Mouse (Mus musculus) embryonic facial prominence, embryonic 13.5 days (tissue): Measurements from ENCODE around the gene Igsf1. TPM values are rescaled to one million over a fixed set of nuclear protein-coding genes. Genes with fewer than 3 reads are reported as not detected.
A peak's percentile ranks its signal among the peaks of the same experiment; 100 is the strongest.

ENCODE experiments used
- ATAC-seq: fragments of 200-750 bp; cut with Nextera tagmentation; 2 replicates; pipeline ENCODE4 v1.8.0; 2017; ENCODE audit warnings: low read depth; ENCODE audit not compliant: insufficient number of reproducible peaks, insufficient read depth, low FRiP score, low TSS enrichment
- H3K27ac ChIP-seq: fragments of 300-500 bp; sonication (generic); 2 replicates; pipeline ENCODE4 v1.5.1; 2015; ENCODE audit warnings: moderate library complexity, mild to moderate bottlenecking, inconsistent platforms
- H3K27me3 ChIP-seq: fragments of 300-500 bp; sonication (generic); 2 replicates; pipeline ENCODE4 v1.6.1; 2015; ENCODE audit warnings: mild to moderate bottlenecking, inconsistent platforms
- H3K36me3 ChIP-seq: fragments of 300-500 bp; sonication (generic); 2 replicates; pipeline ENCODE4 v1.6.1; 2015; ENCODE audit warnings: mild to moderate bottlenecking, inconsistent platforms
- H3K4me1 ChIP-seq: fragments of 300-500 bp; sonication (generic); 2 replicates; pipeline ENCODE4 v1.6.1; 2015; ENCODE audit warnings: inconsistent platforms
- H3K4me2 ChIP-seq: fragments of 300-500 bp; sonication (generic); 2 replicates; pipeline ENCODE4 v1.6.1; 2015; ENCODE audit warnings: moderate library complexity, mild to moderate bottlenecking, inconsistent platforms
- H3K4me3 ChIP-seq: fragments of 300-500 bp; sonication (generic); 2 replicates; pipeline ENCODE4 v1.5.1; 2015; ENCODE audit warnings: mild to moderate bottlenecking, inconsistent platforms
- H3K9ac ChIP-seq: fragments of 300-500 bp; sonication (generic); 2 replicates; pipeline ENCODE4 v1.6.1; 2015; ENCODE audit warnings: mild to moderate bottlenecking, inconsistent platforms
- H3K9me3 ChIP-seq: fragments of 300-500 bp; sonication (generic); 2 replicates; pipeline ENCODE4 v1.6.1; 2016; ENCODE audit warnings: inconsistent platforms
- WGBS: fragments of 180-500 bp; shearing (Covaris S2); methylation state at CpG from one replicate; pipeline ENCODE4 v1.1.7; 2015; ENCODE audit warnings: mixed read lengths; 5-methylcytosine and 5-hydroxymethylcytosine counted together
- polyA plus RNA-seq: library from polyadenylated mRNA; unstranded; fragments of >200 nt; fragmentation: Nextera tagmentation; extraction: Ambion mirVana; gene quantifications from 2 replicates; pipeline ENCODE4 v1.2.1, GENCODE M21; 2015

The Igsf1 gene
- polyA plus RNA-seq, result 1.9 and 2.1 TPM in 2 replicates

GRCm38 (mm10) chrX:49797213-49798019 is at the start of gene Igsf1:
Igsf1 (minus strand) TSS chrX:49797749.
- Histone ChIP-seq H3K9ac (0 out of 2 replicates have a peak within 1 kb of the TSS, but pooled peaks have one; percentile 46), H3K27ac (no peak within 1 kb of the TSS), H3K27me3 (no peaks in the 10 kb centered on the region), H3K4me3 (peak within 1 kb of the TSS; percentile 38), H3K36me3 (no peaks in the 10 kb centered on the region), H3K9me3 (no peaks in the 10 kb centered on the region), H3K4me1 (no peaks in the 10 kb centered on the region), H3K4me2 (peak within 1 kb of the TSS; percentile 59)
- WGBS, result 29% methylated on average over 28 of the region's 28 CpGs
- peak; percentile 74; the same call in 1 of the 2 replicates for ATAC-seq

GRCm38 (mm10) chrX:49770828-49771227 is 26.7 kb downstream of the Igsf1 start:
- H3K27me3 ChIP-seq, result no peaks in the 10 kb centered on the region
- H3K36me3 ChIP-seq, result no peaks in the 10 kb centered on the region
- no peak for ATAC-seq
- H3K4me3 ChIP-seq, result no peak overlapping the region
- 15% methylated on average over 2 of the region's 2 CpGs for WGBS
- no peak overlapping the region for H3K4me2 ChIP-seq
- H3K27ac ChIP-seq, result no peak overlapping the region
- no peak overlapping the region for H3K9ac ChIP-seq
- H3K9me3 ChIP-seq, result no peaks in the 10 kb centered on the region
- no peaks in the 10 kb centered on the region for H3K4me1 ChIP-seq

GRCm38 (mm10) chrX:49745192-49745591 is 52.4 kb downstream of the Igsf1 start:
- no peak overlapping the region for H3K4me2 ChIP-seq
- no peak for ATAC-seq
- no peaks in the 10 kb centered on the region for H3K4me1 ChIP-seq
- H3K27me3 ChIP-seq, result no peaks in the 10 kb centered on the region
- WGBS, result 50% methylated on average over 5 of the region's 5 CpGs
- H3K9me3 ChIP-seq, result no peaks in the 10 kb centered on the region
- H3K36me3 ChIP-seq, result no peaks in the 10 kb centered on the region
- no peak overlapping the region for H3K4me3 ChIP-seq
- no peak overlapping the region for H3K27ac ChIP-seq
- H3K9ac ChIP-seq, result no peak overlapping the region

- Histone ChIP-seq H3K27me3 (no peaks in the 10 kb centered on the region), H3K9ac (no peak within 1 kb of the TSS), H3K9me3 (no peaks in the 10 kb centered on the region), H3K36me3 (no peaks in the 10 kb centered on the region), H3K4me2 (no peak within 1 kb of the TSS), H3K27ac (no peak within 1 kb of the TSS), H3K4me3 (no peak within 1 kb of the TSS), H3K4me1 (no peaks in the 10 kb centered on the region)
- ATAC-seq, result no peak
- 82% methylated on average over 2 of the region's 2 CpGs for WGBS
These were observed 62.6 kb downstream of the Igsf1 start, which contains the start of gene Olfr1321 for GRCm38 (mm10) chrX:49734959-49735358. Olfr1321 (minus strand) TSS chrX:49735059.

Other genes with a start within 250 kb of the Igsf1 start
- not detected in 2 replicates for gene Olfr1320, start 125.4 kb downstream of the Igsf1 start, polyA plus RNA-seq
- not detected in 2 replicates for gene Olfr1321, start 62.7 kb downstream of the Igsf1 start, polyA plus RNA-seq
- gene Olfr1322, start 93.7 kb upstream of the Igsf1 start, polyA plus RNA-seq, result not detected in 2 replicates
- gene Olfr1323, start 221.6 kb upstream of the Igsf1 start, polyA plus RNA-seq, result not detected in 2 replicates